Mouse (Mus musculus) neural tube, embryonic 11.5 days (tissue): ENCODE data around the gene Tril. TPM values are rescaled to one million over a fixed set of nuclear protein-coding genes. Genes with fewer than 3 reads are reported as not detected.

Experiments
- ATAC-seq: fragments of 200-750 bp; cut with Nextera tagmentation; 2 replicates; pipeline ENCODE4 v1.8.0; 2017; ENCODE audit warnings: moderate number of reproducible peaks, mild to moderate bottlenecking, moderate TSS enrichment, moderate library complexity; ENCODE audit not compliant: insufficient read depth, low FRiP score, low TSS enrichment
- DNase-seq: peaks from one replicate; pipeline ENCODE4 v3.0.0-alpha.2; 2015; ENCODE audit warnings: low spot score
- H3K27ac ChIP-seq: fragments of 300-500 bp; sonication (generic); 2 replicates; pipeline ENCODE4 v1.5.1; 2014; ENCODE audit warnings: low read depth, mild to moderate bottlenecking, low read length
- H3K27me3 ChIP-seq: fragments of 300-500 bp; sonication (generic); 2 replicates; pipeline ENCODE4 v1.6.1; 2014; ENCODE audit warnings: mild to moderate bottlenecking, low read length, mixed read lengths; ENCODE audit not compliant: control insufficient read depth, insufficient read depth
- H3K36me3 ChIP-seq: fragments of 300-500 bp; sonication (generic); 2 replicates; pipeline ENCODE4 v1.6.1; 2014; ENCODE audit warnings: mild to moderate bottlenecking, low read length, moderate library complexity, mixed read lengths; ENCODE audit not compliant: control insufficient read depth, insufficient read depth
- H3K4me1 ChIP-seq: fragments of 300-500 bp; sonication (generic); 2 replicates; pipeline ENCODE4 v1.6.1; 2014; ENCODE audit warnings: low read length, mixed read lengths; ENCODE audit not compliant: control insufficient read depth, insufficient read depth
- H3K4me2 ChIP-seq: fragments of 300-500 bp; sonication (generic); 2 replicates; pipeline ENCODE4 v1.6.1; 2014; ENCODE audit warnings: low read depth, mild to moderate bottlenecking, moderate library complexity
- H3K4me3 ChIP-seq: fragments of 300-500 bp; sonication (generic); 2 replicates; pipeline ENCODE4 v1.5.1; 2014; ENCODE audit warnings: low read depth, low read length
- H3K9ac ChIP-seq: fragments of 300-500 bp; sonication (generic); 2 replicates; pipeline ENCODE4 v1.6.1; 2014; ENCODE audit warnings: mild to moderate bottlenecking, low read length
- H3K9me3 ChIP-seq: fragments of 300-500 bp; sonication (generic); 2 replicates; pipeline ENCODE4 v1.6.1; 2016; ENCODE audit warnings: low read length; ENCODE audit not compliant: control insufficient read depth
- WGBS: fragments of 180-500 bp; shearing (Covaris S2); extraction: QIAGEN DNeasy Blood & Tissue Kit; methylation state at CpG from one replicate; pipeline ENCODE4 v1.1.7; 2014; 5-methylcytosine and 5-hydroxymethylcytosine counted together
- polyA plus RNA-seq: library from polyadenylated mRNA; unstranded; fragments of >200 nt; fragmentation: Nextera tagmentation; extraction: Ambion mirVana; gene quantifications from 2 replicates; pipeline ENCODE4 v1.2.1, GENCODE M21; 2014

Tril gene
- polyA plus RNA-seq, 1 experiment from 2014 or later: 19.6 TPM

- H3K27ac ChIP-seq: no peak overlapping the region
- DNase-seq (no peak), ATAC-seq (no peak)
- H3K9ac ChIP-seq: no peak overlapping the region
- no peak overlapping the region for H3K4me2 ChIP-seq
- H3K36me3 ChIP-seq: no peaks in the 10 kb centered on the region
- no peaks in the 10 kb centered on the region for H3K9me3 ChIP-seq
- H3K27me3 ChIP-seq: no peaks in the 10 kb centered on the region
- H3K4me3 ChIP-seq: no peak overlapping the region
- 92% methylated on average over 5 of the region's 5 CpGs for WGBS
- no peaks in the 10 kb centered on the region for H3K4me1 ChIP-seq
These were observed 40.6 kb downstream of the Tril start for GRCm38 (mm10) chr6:53780008-53780407.

GRCm38 (mm10) chr6:53779526-53779925, 41.1 kb downstream of the Tril start:
- H3K4me2 ChIP-seq: no peak overlapping the region
- no peaks in the 10 kb centered on the region for H3K9me3 ChIP-seq
- H3K4me3 ChIP-seq: no peak overlapping the region
- no peak overlapping the region for H3K27ac ChIP-seq
- H3K27me3 ChIP-seq: no peaks in the 10 kb centered on the region
- no peaks in the 10 kb centered on the region for H3K36me3 ChIP-seq
- 60% methylated on average over 7 of the region's 7 CpGs for WGBS
- ATAC-seq: no peak
- no peaks in the 10 kb centered on the region for H3K4me1 ChIP-seq
- no peak for DNase-seq
- H3K9ac ChIP-seq: no peak overlapping the region

GRCm38 (mm10) chr6:53778424-53778955, 42.1 kb downstream of the Tril start:
- H3K27ac ChIP-seq: no peak overlapping the region
- no peak overlapping the region for H3K9ac ChIP-seq
- 64% methylated on average over 8 of the region's 8 CpGs for WGBS
- DNase-seq (no peak), ATAC-seq (no peak)
- H3K4me2 ChIP-seq: no peak overlapping the region
- H3K9me3 ChIP-seq: no peaks in the 10 kb centered on the region
- H3K4me3 ChIP-seq: no peak overlapping the region
- H3K4me1 ChIP-seq: no peaks in the 10 kb centered on the region
- H3K36me3 ChIP-seq: no peaks in the 10 kb centered on the region
- no peaks in the 10 kb centered on the region for H3K27me3 ChIP-seq

DNA sequence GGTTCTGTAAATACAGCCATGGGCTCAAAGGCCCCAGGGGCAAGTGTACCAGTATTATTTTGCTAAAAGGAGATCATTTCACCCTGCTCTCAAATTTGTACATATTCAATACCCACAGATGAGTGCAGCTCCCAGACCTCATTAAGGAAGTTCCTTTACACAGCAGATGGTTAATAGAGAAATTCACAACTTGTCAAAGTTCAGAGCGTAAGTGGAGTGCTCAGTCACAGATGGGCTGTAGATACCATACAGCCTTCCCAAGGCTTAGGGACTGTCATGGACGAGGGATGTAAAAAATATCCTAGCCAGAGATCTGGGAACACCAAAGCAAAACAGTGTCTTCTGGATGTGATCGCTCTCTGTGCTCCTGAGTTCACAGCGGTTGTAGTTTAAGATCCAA, 52.4 kb downstream of the Tril start:
- DNase-seq (no peak), ATAC-seq (no peak)
- WGBS: 96% methylated on average over 4 of the region's 4 CpGs
- Histone ChIP-seq H3K4me2 (no peak overlapping the region), H3K36me3 (no peaks in the 10 kb centered on the region), H3K27me3 (no peaks in the 10 kb centered on the region), H3K4me1 (no peaks in the 10 kb centered on the region), H3K9ac (no peak overlapping the region), H3K9me3 (no peaks in the 10 kb centered on the region), H3K27ac (no peak overlapping the region), H3K4me3 (no peak overlapping the region)

DNA sequence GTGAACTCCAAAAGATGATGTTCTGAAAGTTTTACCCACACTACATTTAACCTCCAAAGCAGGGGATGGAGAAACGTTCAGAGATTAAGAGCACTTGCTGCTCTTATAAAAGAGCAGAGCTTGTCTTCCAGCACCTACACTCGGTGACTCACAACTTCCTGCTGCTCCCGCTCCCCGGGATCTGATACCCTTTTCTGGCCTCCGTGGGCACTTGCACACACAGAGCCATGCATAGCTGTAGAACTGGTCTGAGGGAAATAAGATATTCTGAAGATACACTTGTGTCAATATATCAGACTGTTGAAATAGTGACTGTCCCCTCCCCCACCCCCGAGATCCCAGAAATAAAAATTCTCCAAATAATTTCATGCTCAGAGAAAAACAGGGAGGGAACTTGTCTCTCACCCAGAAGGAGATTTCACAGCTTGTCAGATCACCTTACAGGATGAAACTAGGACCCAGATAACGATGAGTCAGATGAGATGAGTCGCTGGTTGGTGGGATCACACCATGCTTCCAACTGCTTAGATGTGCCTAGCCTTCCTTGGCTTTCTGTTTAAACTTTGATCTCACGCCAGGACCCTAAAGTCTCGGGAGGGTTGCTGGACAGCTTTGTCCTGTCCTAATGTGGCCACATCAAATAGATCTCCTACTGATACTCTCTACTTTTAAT, 54.3 kb downstream of the Tril start:
- WGBS: 66% methylated on average over 10 of the region's 10 CpGs
- Histone ChIP-seq H3K27me3 (no peaks in the 10 kb centered on the region), H3K4me1 (no peaks in the 10 kb centered on the region), H3K4me2 (no peak overlapping the region), H3K9ac (no peak overlapping the region), H3K27ac (no peak overlapping the region), H3K36me3 (no peaks in the 10 kb centered on the region), H3K4me3 (no peak overlapping the region), H3K9me3 (no peaks in the 10 kb centered on the region)
- DNase-seq (no peak), ATAC-seq (no peak)

- no peak overlapping the region for H3K4me2 ChIP-seq
- no peak overlapping the region for H3K4me3 ChIP-seq
- H3K4me1 ChIP-seq: peaks cover 1% of the 10 kb centered on the region; the same call in 1 of the 2 replicates
- DNase-seq (no peak), ATAC-seq (no peak)
- no peaks in the 10 kb centered on the region for H3K9me3 ChIP-seq
- no peaks in the 10 kb centered on the region for H3K36me3 ChIP-seq
- H3K9ac ChIP-seq: no peak overlapping the region
- no peak overlapping the region for H3K27ac ChIP-seq
- H3K27me3 ChIP-seq: no peaks in the 10 kb centered on the region
- WGBS: 71% methylated on average over 8 of the region's 8 CpGs
These were observed 54.9 kb downstream of the Tril start for GRCm38 (mm10) chr6:53765731-53766130.

Other genes with a start within 250 kb of the Tril start
- not detected in 2 replicates for gene Cpvl, start 157.8 kb upstream of the Tril start, polyA plus RNA-seq
- 22.2 and 24.2 TPM in 2 replicates for gene Chn2, start 218.7 kb upstream of the Tril start, polyA plus RNA-seq